Mouse (Mus musculus) liver, embryonic 14.5 days (tissue): ENCODE measurements around the gene Cacng1. TPM values are rescaled to one million over a fixed set of nuclear protein-coding genes. Genes with fewer than 3 reads are reported as not detected.

Source experiments
- ATAC-seq: fragments of 200-750 bp; cut with Nextera tagmentation; 2 replicates; pipeline ENCODE4 v1.8.0; 2017; ENCODE audit warnings: moderate number of reproducible peaks, mild to moderate bottlenecking, moderate library complexity; ENCODE audit not compliant: insufficient read depth
- DNase-seq, 3 experiments: peaks; one replicate each; pipeline ENCODE4 v3.0.0-alpha.2; 2012 to 2013; ENCODE audit warnings: low read depth in 3 of 3, low spot score in 3 of 3
- H3K27ac ChIP-seq: fragments of 300-500 bp; sonication (generic); 2 replicates; pipeline ENCODE4 v1.5.1; 2014; ENCODE audit warnings: moderate library complexity, mild to moderate bottlenecking, control low read depth, inconsistent platforms
- H3K27me3 ChIP-seq: fragments of 300-500 bp; sonication (generic); 2 replicates; pipeline ENCODE4 v1.6.1; 2014; ENCODE audit warnings: mild to moderate bottlenecking, low read length, moderate library complexity; ENCODE audit not compliant: control insufficient read depth, insufficient read depth
- H3K36me3 ChIP-seq: fragments of 300-500 bp; sonication (generic); replicated peaks from 2 replicates; pipeline ENCODE4 v1.6.1; 2014; ENCODE audit warnings: low read depth; ENCODE audit not compliant: control insufficient read depth, insufficient read depth
- H3K4me1 ChIP-seq, 2 experiments: fragments of 200-500 bp in 1 of 2; fragments of 300-500 bp in 1 of 2; sonication (generic) in 1 of 2; replicated peaks; 2 replicates each; pipeline ENCODE4 v1.6.1; 2012 to 2014; ENCODE audit warnings: antibody characterized with exemption in 1 of 2, inconsistent platforms in 1 of 2, low read length in 1 of 2; ENCODE audit not compliant: control insufficient read depth in 2 of 2, insufficient read depth in 2 of 2
- H3K4me2 ChIP-seq: fragments of 300-500 bp; sonication (generic); 2 replicates; pipeline ENCODE4 v1.6.1; 2014; ENCODE audit warnings: low read depth, mild to moderate bottlenecking, control low read depth, moderate library complexity
- H3K4me3 ChIP-seq, 2 experiments: fragments of 200-500 bp in 1 of 2; fragments of 300-500 bp in 1 of 2; sonication (generic) in 1 of 2; 2 replicates each; pipeline ENCODE4 v1.5.1; 2012 to 2014; ENCODE audit warnings: low read depth in 2 of 2, low read length in 2 of 2, mild to moderate bottlenecking in 2 of 2, control low read depth in 1 of 2, inconsistent platforms in 1 of 2, moderate library complexity in 1 of 2; ENCODE audit not compliant: insufficient read depth in 1 of 2
- H3K9ac ChIP-seq: fragments of 300-500 bp; sonication (generic); replicated peaks from 2 replicates; pipeline ENCODE4 v1.6.1; 2014; ENCODE audit warnings: mild to moderate bottlenecking, control low read depth, moderate library complexity
- H3K9me3 ChIP-seq: fragments of 300-500 bp; sonication (generic); 2 replicates; pipeline ENCODE4 v1.6.1; 2016; ENCODE audit warnings: low read length, mixed read lengths; ENCODE audit not compliant: control insufficient read depth
- CTCF ChIP-seq: IDR thresholded peaks from 2 replicates; pipeline ENCODE4 v1.5.1; 2016; ENCODE audit warnings: antibody characterized with exemption, low read depth, control low read depth
- EP300 ChIP-seq: IDR thresholded peaks from 2 replicates; pipeline ENCODE4 v1.6.1; 2016; ENCODE audit warnings: antibody characterized with exemption, low read depth
- WGBS: fragments of 180-500 bp; shearing (Covaris S2); extraction: QIAGEN DNeasy Blood & Tissue Kit; methylation state at CpG from one replicate; pipeline ENCODE4 v1.1.7; 2014; ENCODE audit not compliant: insufficient replicate concordance; 5-methylcytosine and 5-hydroxymethylcytosine counted together
- polyA plus RNA-seq, 2 experiments: library from polyadenylated mRNA; depleted of rRNA in 1 of 2; stranded (reverse) in 1 of 2; unstranded in 1 of 2; fragments of >200 nt; fragmentation: Nextera tagmentation in 1 of 2; extraction: Ambion mirVana in 1 of 2; gene quantifications; 2 replicates each; pipeline versions ENCODE4 v1.2.1 to v1.2.3; 2012 to 2014

Gene Cacng1
- polyA plus RNA-seq, 2 experiments, result not detected

- no peak for DNase-seq
- H3K27ac ChIP-seq, result no peak overlapping the region
- H3K4me2 ChIP-seq, result no peak overlapping the region
- H3K4me3 ChIP-seq, result no peak overlapping the region
- WGBS, result 72% methylated on average over 9 of the region's 9 CpGs
- no peaks in the 10 kb centered on the region; the same call in 1 of the 2 replicates for H3K36me3 ChIP-seq
- TF ChIP-seq EP300, result no peak
- no peak for TF ChIP-seq CTCF
- no peaks in the 10 kb centered on the region for H3K4me1 ChIP-seq
- no peaks in the 10 kb centered on the region for H3K9me3 ChIP-seq
- no peak overlapping the region for H3K9ac ChIP-seq
- ATAC-seq, result no peak
- no peaks in the 10 kb centered on the region for H3K27me3 ChIP-seq
Observed at GRCm38 (mm10) chr11:107682694-107683355, 33.5 kb downstream of the Cacng1 start.

- ATAC-seq (no peak), DNase-seq (no peak)
- no peak overlapping the region for H3K4me2 ChIP-seq
- TF ChIP-seq EP300 (no peak), CTCF (no peak)
- no peaks in the 10 kb centered on the region for H3K4me1 ChIP-seq
- H3K27ac ChIP-seq, result no peak overlapping the region
- no peak overlapping the region for H3K9ac ChIP-seq
- H3K9me3 ChIP-seq, result no peaks in the 10 kb centered on the region
- H3K27me3 ChIP-seq, result no peaks in the 10 kb centered on the region
- H3K4me3 ChIP-seq, result no peak overlapping the region
- peaks cover 7% of the 10 kb centered on the region for H3K36me3 ChIP-seq
- 69% methylated on average over 17 of the region's 17 CpGs for WGBS
Observed at GRCm38 (mm10) chr11:107676207-107676940, 39.9 kb downstream of the Cacng1 start.

GRCm38 (mm10) chr11:107675246-107675645 lies 41.1 kb downstream of the Cacng1 start:
- H3K9ac ChIP-seq, result no peak overlapping the region
- no peak overlapping the region for H3K4me2 ChIP-seq
- DNase-seq (no peak), ATAC-seq (no peak)
- H3K4me1 ChIP-seq, result no peaks in the 10 kb centered on the region
- 79% methylated on average over 10 of the region's 10 CpGs for WGBS
- TF ChIP-seq CTCF, result no peak
- no peak for TF ChIP-seq EP300
- no peak overlapping the region for H3K4me3 ChIP-seq
- H3K9me3 ChIP-seq, result no peaks in the 10 kb centered on the region
- H3K36me3 ChIP-seq, result peaks cover 12% of the 10 kb centered on the region
- no peaks in the 10 kb centered on the region for H3K27me3 ChIP-seq
- no peak overlapping the region for H3K27ac ChIP-seq

- DNase-seq (no peak), ATAC-seq (no peak)
- H3K27ac ChIP-seq, result no peak overlapping the region
- no peak overlapping the region for H3K4me2 ChIP-seq
- no peak overlapping the region for H3K9ac ChIP-seq
- no peaks in the 10 kb centered on the region for H3K4me1 ChIP-seq
- no peak overlapping the region for H3K4me3 ChIP-seq
- no peaks in the 10 kb centered on the region for H3K9me3 ChIP-seq
- 81% methylated on average over 8 of the region's 8 CpGs for WGBS
- TF ChIP-seq EP300 (no peak), CTCF (no peak)
- H3K27me3 ChIP-seq, result no peaks in the 10 kb centered on the region
- peaks cover 17% of the 10 kb centered on the region for H3K36me3 ChIP-seq
Observed at GRCm38 (mm10) chr11:107674601-107675000, 41.7 kb downstream of the Cacng1 start.

GRCm38 (mm10) chr11:107674006-107674405 lies 42.3 kb downstream of the Cacng1 start:
- H3K9ac ChIP-seq, result no peak overlapping the region

More at GRCm38 (mm10) chr11:107674006-107674405, 42.3 kb downstream of the Cacng1 start:
- H3K36me3 ChIP-seq, result peaks cover 17% of the 10 kb centered on the region
- H3K27ac ChIP-seq, result no peak overlapping the region
- no peak for TF ChIP-seq EP300
- no peak for TF ChIP-seq CTCF
- 80% methylated on average over 5 of the region's 5 CpGs for WGBS
- no peaks in the 10 kb centered on the region for H3K4me1 ChIP-seq
- no peaks in the 10 kb centered on the region for H3K27me3 ChIP-seq
- DNase-seq (no peak), ATAC-seq (no peak)
- no peak overlapping the region for H3K4me3 ChIP-seq
- no peaks in the 10 kb centered on the region for H3K9me3 ChIP-seq
- no peak overlapping the region for H3K4me2 ChIP-seq
